Mouse (Mus musculus) urinary bladder, adult 18-20 months (tissue): ENCODE data around the gene Rnf41.

ENCODE experiments used
- DNase-seq, 2 experiments: peaks; one replicate each; pipeline ENCODE4 v3.0.0; 2022; ENCODE audit warnings: low spot score in 2 of 2, mixed read lengths in 2 of 2

The Rnf41 gene

GRCm38 (mm10) chr10:128411211-128412054 is at the start of gene Rnf41, which contains the start of gene Nabp2:
Gene Rnf41 (plus strand): TSS chr10:128411657.
Gene Nabp2 (minus strand): TSS chr10:128411492.
- peak; percentile 94 to 97 for DNase-seq

- no peak for DNase-seq
Measured at GRCm38 (mm10) chr10:128361836-128362235, 49.6 kb upstream of the Rnf41 start.

- DNase-seq, result no peak
Measured at GRCm38 (mm10) chr10:128362568-128362967, 48.9 kb upstream of the Rnf41 start.

- DNase-seq, result no peak
Measured at GRCm38 (mm10) chr10:128367899-128368401, 43.5 kb upstream of the Rnf41 start.

- peak; percentile 84 for DNase-seq
Measured at GRCm38 (mm10) chr10:128368402-128369217, 42.8 kb upstream of the Rnf41 start, which contains the start of gene Coq10a. Gene Coq10a (minus strand): TSS chr10:128368997.

GRCm38 (mm10) chr10:128369218-128369543 is 42.3 kb upstream of the Rnf41 start:
- DNase-seq, result no peak

- DNase-seq, result no peak
Measured at GRCm38 (mm10) chr10:128369599-128369998, 41.9 kb upstream of the Rnf41 start.

- DNase-seq, result no peak
Measured at GRCm38 (mm10) chr10:128370021-128370420, 41.4 kb upstream of the Rnf41 start.

- no peak for DNase-seq
Measured at GRCm38 (mm10) chr10:128370601-128371000, 40.9 kb upstream of the Rnf41 start.

GRCm38 (mm10) chr10:128372142-128372541 is 39.3 kb upstream of the Rnf41 start:
- DNase-seq, result no peak

- no peak for DNase-seq
Measured at GRCm38 (mm10) chr10:128372989-128373748, 38.3 kb upstream of the Rnf41 start.

GRCm38 (mm10) chr10:128374393-128374792 is 37.1 kb upstream of the Rnf41 start:
- DNase-seq, result no peak

GRCm38 (mm10) chr10:128376099-128376454 is 35.4 kb upstream of the Rnf41 start:
- no peak for DNase-seq

GRCm38 (mm10) chr10:128376455-128377211 is 34.8 kb upstream of the Rnf41 start, which contains the start of gene Ankrd52:
Gene Ankrd52 (plus strand): TSS chr10:128377115.
- peak; percentile 74 to 83 for DNase-seq

- DNase-seq, result no peak
Measured at GRCm38 (mm10) chr10:128377222-128377939, 34.1 kb upstream of the Rnf41 start.

- DNase-seq, result no peak
Measured at GRCm38 (mm10) chr10:128377940-128378448, 33.5 kb upstream of the Rnf41 start.

GRCm38 (mm10) chr10:128378462-128378861 is 33.0 kb upstream of the Rnf41 start:
- no peak for DNase-seq

- DNase-seq, result no peak
Measured at GRCm38 (mm10) chr10:128379260-128379659, 32.2 kb upstream of the Rnf41 start.

- no peak for DNase-seq
Measured at GRCm38 (mm10) chr10:128380565-128380964, 30.9 kb upstream of the Rnf41 start.

- no peak for DNase-seq
Measured at GRCm38 (mm10) chr10:128382482-128382881, 29.0 kb upstream of the Rnf41 start.
